Mouse (Mus musculus): ENCODE measurements around the gene Bcan.

Gene Bcan

GRCm38 (mm10) chr3:87971489-87972202, 28.4 kb downstream of the Bcan start:
- DNase-seq, result no peak

DNA sequence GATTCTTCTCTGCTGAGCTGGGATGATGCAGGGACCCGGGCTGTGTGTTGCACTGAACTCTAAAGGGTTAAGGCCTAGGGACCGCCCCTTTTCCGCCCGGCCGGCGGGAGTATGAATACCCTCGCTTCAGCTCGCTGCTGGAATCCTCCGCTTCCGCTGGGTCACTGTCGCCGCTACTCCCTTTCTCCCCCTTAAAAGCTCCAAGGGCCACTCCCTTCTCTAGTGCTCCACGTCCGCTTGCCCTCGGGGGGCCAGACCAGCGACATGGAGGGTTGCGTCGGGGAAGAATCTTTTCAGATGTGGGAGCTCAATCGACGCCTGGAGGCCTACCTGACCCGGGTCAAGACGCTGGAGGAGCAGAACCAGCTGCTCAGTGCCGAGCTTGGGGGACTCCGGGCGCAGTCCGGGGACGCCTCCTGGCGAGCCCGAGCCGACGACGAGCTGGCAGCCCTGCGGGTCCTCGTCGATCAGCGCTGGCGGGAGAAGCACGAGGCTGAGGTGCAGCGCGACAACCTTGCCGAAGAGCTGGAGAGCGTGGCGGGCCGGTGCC, 29.0 kb downstream of the Bcan start, which contains the start of gene Nes:
Nes (plus strand) TSS at position 140 of the 550 bp plus-strand sequence.
- no peak for DNase-seq

GRCm38 (mm10) chr3:87970184-87970938, 29.7 kb downstream of the Bcan start:
- DNase-seq, result peak; percentile 40

DNA sequence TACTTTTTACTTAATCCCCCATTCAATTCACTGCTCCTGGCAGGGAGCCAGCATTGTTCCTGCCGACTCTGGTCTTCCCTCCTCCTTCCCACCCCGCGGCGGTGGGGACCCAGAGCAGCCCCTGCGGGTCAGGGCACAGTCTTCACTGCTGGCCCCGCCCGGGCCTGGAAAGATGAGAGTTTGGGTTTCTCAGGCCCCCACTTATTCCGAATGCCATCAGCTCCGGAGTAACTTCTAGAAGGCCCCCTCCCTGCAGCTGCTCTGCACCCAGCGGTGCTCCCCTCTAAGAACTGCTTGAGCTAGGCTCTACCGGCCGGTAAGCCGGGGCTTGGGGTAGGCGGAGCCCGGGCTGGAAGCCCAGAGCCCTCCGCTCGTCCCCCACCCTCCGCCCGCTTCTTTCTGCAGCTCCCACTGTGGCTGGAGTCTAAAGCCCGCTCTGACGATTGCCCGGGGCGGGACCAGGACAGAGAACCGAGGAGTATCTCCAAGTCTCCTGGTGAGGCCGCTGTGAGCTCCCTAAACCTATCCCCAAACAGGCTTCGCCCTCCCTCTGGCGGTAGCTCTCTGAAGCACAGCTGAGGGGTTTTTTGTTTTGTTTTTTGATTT, 39.3 kb downstream of the Bcan start:
- DNase-seq, result peak; percentile 63

DNA sequence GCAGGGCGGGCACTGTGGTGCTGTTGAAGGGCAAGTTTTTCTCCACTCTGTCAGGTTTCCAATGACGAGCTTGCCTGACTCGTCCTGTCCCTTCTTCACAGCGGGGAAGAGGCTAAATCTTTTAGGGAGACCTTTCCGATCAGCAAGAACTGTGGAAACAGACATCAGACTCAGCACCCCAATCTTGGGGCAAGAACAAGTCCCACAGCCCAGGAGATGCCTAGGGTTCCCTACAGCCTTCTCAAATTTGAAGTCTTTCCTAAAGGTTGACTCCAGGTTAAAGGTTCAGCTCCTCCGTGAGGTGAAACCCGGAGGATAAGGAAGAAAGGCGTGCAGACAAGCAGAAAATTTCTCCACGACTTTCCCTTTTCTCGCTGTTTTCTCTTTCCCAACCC, 39.8 kb downstream of the Bcan start:
- DNase-seq, result no peak

GRCm38 (mm10) chr3:87959371-87959770, 40.7 kb downstream of the Bcan start:
- DNase-seq, result no peak

DNA sequence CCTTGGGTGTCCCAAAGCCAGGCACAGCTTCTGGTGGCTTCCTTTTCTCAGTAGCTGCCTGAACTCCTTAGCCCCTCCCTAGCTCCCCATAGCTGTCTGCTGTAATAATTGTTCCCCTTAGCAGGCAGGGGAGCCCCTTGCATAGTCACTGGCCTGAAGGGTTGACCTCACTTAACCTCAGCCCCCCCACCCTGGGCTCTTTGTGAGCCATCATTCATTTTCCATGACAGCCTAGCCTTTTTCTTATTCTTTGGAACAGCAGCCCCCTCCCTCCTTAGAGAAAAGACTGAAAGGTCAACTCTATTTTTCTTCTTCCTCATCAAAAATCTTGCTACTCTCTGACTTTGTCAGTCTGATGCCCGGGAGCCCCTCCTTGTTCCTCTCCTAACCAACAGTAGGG, 41.1 kb downstream of the Bcan start:
- DNase-seq, result no peak

- no peak for DNase-seq
Measured at GRCm38 (mm10) chr3:87958476-87958875, 41.6 kb downstream of the Bcan start.

DNA sequence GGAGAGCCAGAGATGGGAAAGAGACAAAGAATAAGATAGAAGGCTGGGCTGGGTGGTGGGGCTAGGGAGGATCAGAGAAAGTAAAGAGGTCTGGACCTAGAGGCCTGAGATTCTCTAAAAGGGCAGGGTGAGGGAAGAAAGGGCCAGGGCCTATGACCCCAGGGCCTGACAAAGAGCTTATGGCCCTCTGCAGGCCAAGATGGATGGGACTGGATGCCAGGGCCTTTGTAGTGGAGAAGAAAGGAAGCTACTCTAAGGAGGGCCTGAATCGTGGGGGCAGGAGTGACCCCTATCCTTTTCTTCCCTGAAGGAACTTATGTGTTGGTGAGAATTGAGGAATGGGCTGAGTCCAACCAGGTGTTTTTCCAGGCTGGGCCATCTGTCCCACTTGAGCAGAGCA, 42.0 kb downstream of the Bcan start:
- DNase-seq, result no peak

GRCm38 (mm10) chr3:87952440-87952839, 47.6 kb downstream of the Bcan start:
- DNase-seq, result no peak

GRCm38 (mm10) chr3:87951946-87952345, 48.1 kb downstream of the Bcan start:
- no peak for DNase-seq

GRCm38 (mm10) chr3:87949955-87950515, 50.0 kb downstream of the Bcan start:
- DNase-seq, result no peak

DNA sequence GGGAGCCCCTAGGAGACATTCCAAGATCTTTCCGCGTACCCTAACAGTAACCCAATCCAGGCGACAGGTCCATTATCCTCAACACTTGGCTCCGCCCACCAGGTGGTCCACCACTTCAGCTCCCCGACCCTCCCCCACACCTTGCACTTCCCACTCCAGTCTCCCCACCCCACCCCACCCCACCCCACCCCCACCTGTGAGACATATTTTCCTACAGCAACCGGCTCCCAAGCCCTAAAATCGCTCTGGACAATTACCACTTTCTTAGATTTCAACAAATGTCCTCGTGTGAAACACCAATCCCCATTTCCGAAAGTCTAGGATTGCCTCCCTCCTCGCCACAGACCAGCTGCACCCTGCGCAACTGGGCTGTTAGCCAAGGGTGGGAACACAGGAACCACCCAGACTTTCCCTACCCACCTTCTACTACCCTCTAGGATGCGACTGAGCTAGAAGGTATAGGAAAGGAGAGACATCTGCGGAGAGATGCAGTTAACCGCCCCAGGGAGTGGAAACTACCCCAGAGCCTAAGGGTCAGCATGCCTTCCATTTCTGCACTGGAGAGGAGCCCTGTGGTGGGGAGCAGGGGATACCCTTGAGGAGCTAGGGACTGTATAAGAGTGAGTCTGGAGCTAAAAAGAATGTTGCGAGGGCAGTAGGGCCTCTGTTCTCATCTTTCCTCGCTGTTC, 50.6 kb downstream of the Bcan start:
- DNase-seq, result no peak

- no peak for DNase-seq
Measured at GRCm38 (mm10) chr3:87948378-87949265, 51.4 kb downstream of the Bcan start, which contains the start of gene Crabp2. Gene Crabp2 (plus strand): TSS chr3:87948666.

DNA sequence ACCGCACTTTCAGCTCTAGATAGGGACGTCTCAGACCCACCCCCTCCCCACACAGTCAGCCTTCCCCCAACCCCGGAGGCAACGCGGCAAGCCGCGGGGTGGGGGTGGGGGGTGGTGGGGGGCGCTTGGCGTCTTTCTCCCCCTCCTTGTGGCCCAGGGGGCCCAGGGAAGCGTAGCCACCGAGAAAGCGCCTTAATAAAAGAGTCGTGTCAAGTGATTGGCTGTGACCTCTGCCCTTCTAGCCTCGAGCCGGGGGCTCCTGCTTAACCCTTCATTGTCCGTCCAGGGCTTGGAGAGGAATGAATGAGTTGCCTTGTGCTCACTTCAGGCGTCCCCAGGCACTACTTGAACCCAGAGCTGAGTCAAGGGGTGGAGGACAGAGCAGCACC, 52.2 kb downstream of the Bcan start:
- no peak for DNase-seq

GRCm38 (mm10) chr3:87947056-87947810, 52.8 kb downstream of the Bcan start:
- DNase-seq, result no peak

GRCm38 (mm10) chr3:87946541-87946860, 53.5 kb downstream of the Bcan start:
- DNase-seq, result no peak

DNA sequence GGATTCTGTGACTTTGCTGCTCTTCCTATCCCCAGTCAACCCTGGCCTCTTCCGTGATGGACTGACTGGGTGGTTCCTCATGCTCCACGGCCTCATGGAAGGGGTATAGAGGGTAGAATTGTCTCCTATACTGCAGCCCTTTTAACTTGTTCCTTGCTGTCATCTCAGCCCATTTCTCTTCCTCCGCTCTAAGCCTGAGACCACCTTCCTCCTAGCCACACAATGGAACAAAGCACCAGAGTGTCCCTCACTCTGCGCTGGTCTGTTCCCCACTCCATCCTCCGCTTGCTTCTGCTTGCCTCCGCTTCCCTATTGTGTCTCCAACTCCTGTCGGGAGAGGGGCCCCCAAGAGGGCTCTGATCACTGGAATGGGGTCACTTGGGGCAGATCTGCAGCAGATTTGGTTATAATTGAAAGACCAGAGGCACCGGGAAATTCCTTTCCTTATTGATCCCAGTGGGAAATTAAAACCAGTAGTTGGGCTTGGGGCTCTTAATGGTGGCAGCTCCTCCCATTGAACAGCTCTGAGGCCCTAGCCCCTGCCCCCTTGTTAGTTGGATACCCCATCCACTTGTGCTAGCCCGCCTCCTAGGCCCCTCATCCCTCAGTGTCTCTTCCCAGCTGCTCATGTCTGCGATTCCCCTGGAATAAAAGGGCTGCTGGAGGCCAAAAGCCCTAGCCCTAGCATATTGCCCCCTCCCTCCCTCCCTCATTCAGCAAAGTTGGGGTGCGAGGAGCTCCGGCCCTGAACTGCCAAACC, 54.1 kb downstream of the Bcan start:
- DNase-seq, result no peak

DNA sequence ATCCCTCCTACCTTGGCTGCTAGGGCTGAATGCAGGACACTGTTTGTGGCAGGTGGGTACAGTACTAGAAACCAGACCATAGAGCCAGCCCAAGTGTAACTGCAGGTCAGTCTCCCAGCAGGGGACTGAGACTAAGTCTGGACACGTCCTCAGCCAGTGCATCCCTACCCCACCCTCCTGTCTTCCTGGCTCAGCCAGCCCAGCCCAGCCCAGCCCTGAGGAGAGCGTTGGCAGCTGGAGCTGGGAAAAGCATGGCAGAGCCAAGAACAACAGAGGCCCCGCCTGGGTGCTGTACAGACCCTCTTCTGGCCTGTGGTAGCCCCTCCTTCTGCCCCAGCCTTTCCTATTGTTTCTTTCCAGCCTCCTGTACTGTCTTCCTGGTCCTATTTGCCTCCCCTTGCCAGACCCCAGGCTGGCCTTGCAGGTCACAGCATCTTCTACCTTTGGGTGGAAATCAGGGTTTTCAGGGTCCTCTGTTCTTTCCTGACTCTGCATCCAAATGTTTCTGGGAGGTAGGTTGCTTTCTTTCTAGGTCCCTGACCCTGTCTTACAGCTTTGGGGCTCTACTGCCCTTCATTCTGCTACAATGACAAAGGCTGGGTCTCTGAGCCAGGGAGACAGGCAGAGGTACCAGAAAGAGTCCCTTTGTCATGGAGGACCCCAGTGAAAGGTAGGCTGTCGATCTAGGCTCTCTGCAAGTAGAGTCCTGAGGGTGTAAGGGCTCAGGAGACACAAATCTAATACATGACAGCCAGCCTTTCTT, 55.0 kb downstream of the Bcan start:
- no peak for DNase-seq

All from cerebellum, adult 9-10 months (tissue).